In genomic region chr2:123655551-123655950, GRCm38 (mm10) we compare ENCODE assay signal across 25 mouse cellular contexts.
"Had no signal": no experiment of that assay in that cellular context is flagged by ENCODE, and none has a peak within 500 bp of the region (broad histone marks: within the 10 kb centered on the region; RNA-seq: fewer than 3 reads in every experiment).

No protein-coding gene starts in this region.

- H3K27ac ChIP-seq: heart, adult 2 months; heart, embryonic 13.5 days; heart, embryonic 15.5 days; hindbrain, embryonic 13.5 days; hindbrain, embryonic 15.5 days; hindbrain, postnatal 0 days; kidney, embryonic 15.5 days; kidney, postnatal 0 days; limb, embryonic 12.5 days; liver, embryonic 13.5 days; liver, embryonic 15.5 days had no signal

- H3K27me3 ChIP-seq: heart, embryonic 13.5 days; heart, embryonic 15.5 days; hindbrain, embryonic 13.5 days; hindbrain, embryonic 15.5 days; kidney, embryonic 15.5 days; limb, embryonic 12.5 days; liver, embryonic 13.5 days; liver, embryonic 15.5 days had no signal

- DNase-seq: gastrocnemius, postnatal 14 days; gastrocnemius, postnatal 36 days; heart, adult 11 months; heart, adult 2 months; heart, postnatal 14 days; heart, postnatal 36 days; kidney, adult 11 months; kidney, adult 2 months; kidney, adult 9 months; kidney, postnatal 14 days; kidney, postnatal 36 days; left cerebral cortex, postnatal 4 days; liver; liver, embryonic 13.5 days; liver, postnatal 0 days had no signal

- H3K9me3 ChIP-seq: heart, embryonic 13.5 days; heart, embryonic 15.5 days; hindbrain, embryonic 13.5 days; hindbrain, embryonic 15.5 days; kidney, embryonic 15.5 days; limb, embryonic 12.5 days; liver, embryonic 13.5 days; liver, embryonic 15.5 days had no signal

- H3K4me1 ChIP-seq: heart, embryonic 13.5 days; heart, embryonic 15.5 days; hindbrain, embryonic 13.5 days; hindbrain, embryonic 15.5 days; kidney, embryonic 15.5 days; limb, embryonic 12.5 days; liver, embryonic 13.5 days; liver, embryonic 15.5 days had no signal

- H3K36me3 ChIP-seq: heart, embryonic 13.5 days; heart, embryonic 15.5 days; hindbrain, embryonic 13.5 days; hindbrain, embryonic 15.5 days; kidney, embryonic 15.5 days; limb, embryonic 12.5 days; liver, embryonic 13.5 days; liver, embryonic 15.5 days had no signal

- H3K4me3 ChIP-seq: heart, adult 2 months; heart, embryonic 13.5 days; heart, embryonic 15.5 days; hindbrain, embryonic 13.5 days; hindbrain, embryonic 15.5 days; kidney, embryonic 15.5 days; limb, embryonic 12.5 days; liver, embryonic 13.5 days; liver, embryonic 15.5 days had no signal

- ATAC-seq: hindbrain, postnatal 0 days; intestine, embryonic 16.5 days; liver, postnatal 0 days had no signal
